Mouse (Mus musculus) liver, embryonic 14.5 days (tissue): ENCODE data around the gene Tefm. TPM values are rescaled to one million over a fixed set of nuclear protein-coding genes. Genes with fewer than 3 reads are reported as not detected.
"Not testable (repeated sequence)": the region's sequence is repeated elsewhere in the genome, so short reads cannot be mapped to it uniquely, and the experiment has no call there.

Source experiments
- ATAC-seq: fragments of 200-750 bp; cut with Nextera tagmentation; 2 replicates; pipeline ENCODE4 v1.8.0; 2017; ENCODE audit warnings: moderate number of reproducible peaks, mild to moderate bottlenecking, moderate library complexity; ENCODE audit not compliant: insufficient read depth
- DNase-seq, 3 experiments: peaks; one replicate each; pipeline ENCODE4 v3.0.0-alpha.2; 2012 to 2013; ENCODE audit warnings: low read depth in 3 of 3, low spot score in 3 of 3
- H3K27ac ChIP-seq: fragments of 300-500 bp; sonication (generic); 2 replicates; pipeline ENCODE4 v1.5.1; 2014; ENCODE audit warnings: moderate library complexity, mild to moderate bottlenecking, control low read depth, inconsistent platforms
- H3K27me3 ChIP-seq: fragments of 300-500 bp; sonication (generic); 2 replicates; pipeline ENCODE4 v1.6.1; 2014; ENCODE audit warnings: mild to moderate bottlenecking, low read length, moderate library complexity; ENCODE audit not compliant: control insufficient read depth, insufficient read depth
- H3K36me3 ChIP-seq: fragments of 300-500 bp; sonication (generic); replicated peaks from 2 replicates; pipeline ENCODE4 v1.6.1; 2014; ENCODE audit warnings: low read depth; ENCODE audit not compliant: control insufficient read depth, insufficient read depth
- H3K4me1 ChIP-seq, 2 experiments: fragments of 200-500 bp in 1 of 2; fragments of 300-500 bp in 1 of 2; sonication (generic) in 1 of 2; replicated peaks; 2 replicates each; pipeline ENCODE4 v1.6.1; 2012 to 2014; ENCODE audit warnings: antibody characterized with exemption in 1 of 2, inconsistent platforms in 1 of 2, low read length in 1 of 2; ENCODE audit not compliant: control insufficient read depth in 2 of 2, insufficient read depth in 2 of 2
- H3K4me2 ChIP-seq: fragments of 300-500 bp; sonication (generic); 2 replicates; pipeline ENCODE4 v1.6.1; 2014; ENCODE audit warnings: low read depth, mild to moderate bottlenecking, control low read depth, moderate library complexity
- H3K4me3 ChIP-seq, 2 experiments: fragments of 200-500 bp in 1 of 2; fragments of 300-500 bp in 1 of 2; sonication (generic) in 1 of 2; 2 replicates each; pipeline ENCODE4 v1.5.1; 2012 to 2014; ENCODE audit warnings: low read depth in 2 of 2, low read length in 2 of 2, mild to moderate bottlenecking in 2 of 2, control low read depth in 1 of 2, inconsistent platforms in 1 of 2, moderate library complexity in 1 of 2; ENCODE audit not compliant: insufficient read depth in 1 of 2
- H3K9ac ChIP-seq: fragments of 300-500 bp; sonication (generic); replicated peaks from 2 replicates; pipeline ENCODE4 v1.6.1; 2014; ENCODE audit warnings: mild to moderate bottlenecking, control low read depth, moderate library complexity
- H3K9me3 ChIP-seq: fragments of 300-500 bp; sonication (generic); 2 replicates; pipeline ENCODE4 v1.6.1; 2016; ENCODE audit warnings: low read length, mixed read lengths; ENCODE audit not compliant: control insufficient read depth
- CTCF ChIP-seq: IDR thresholded peaks from 2 replicates; pipeline ENCODE4 v1.5.1; 2016; ENCODE audit warnings: antibody characterized with exemption, low read depth, control low read depth
- EP300 ChIP-seq: IDR thresholded peaks from 2 replicates; pipeline ENCODE4 v1.6.1; 2016; ENCODE audit warnings: antibody characterized with exemption, low read depth
- WGBS: fragments of 180-500 bp; shearing (Covaris S2); extraction: QIAGEN DNeasy Blood & Tissue Kit; methylation state at CpG from one replicate; pipeline ENCODE4 v1.1.7; 2014; ENCODE audit not compliant: insufficient replicate concordance; 5-methylcytosine and 5-hydroxymethylcytosine counted together
- polyA plus RNA-seq, 2 experiments: library from polyadenylated mRNA; depleted of rRNA in 1 of 2; stranded (reverse) in 1 of 2; unstranded in 1 of 2; fragments of >200 nt; fragmentation: Nextera tagmentation in 1 of 2; extraction: Ambion mirVana in 1 of 2; gene quantifications; 2 replicates each; pipeline versions ENCODE4 v1.2.1 to v1.2.3; 2012 to 2014

Tefm gene
- polyA plus RNA-seq (2012; rRNA removed): 6.1 and 7.5 TPM in 2 replicates
- polyA plus RNA-seq (2014; fragmentation: Nextera tagmentation; extraction: Ambion mirVana): 12.5 and 14.2 TPM in 2 replicates

DNA sequence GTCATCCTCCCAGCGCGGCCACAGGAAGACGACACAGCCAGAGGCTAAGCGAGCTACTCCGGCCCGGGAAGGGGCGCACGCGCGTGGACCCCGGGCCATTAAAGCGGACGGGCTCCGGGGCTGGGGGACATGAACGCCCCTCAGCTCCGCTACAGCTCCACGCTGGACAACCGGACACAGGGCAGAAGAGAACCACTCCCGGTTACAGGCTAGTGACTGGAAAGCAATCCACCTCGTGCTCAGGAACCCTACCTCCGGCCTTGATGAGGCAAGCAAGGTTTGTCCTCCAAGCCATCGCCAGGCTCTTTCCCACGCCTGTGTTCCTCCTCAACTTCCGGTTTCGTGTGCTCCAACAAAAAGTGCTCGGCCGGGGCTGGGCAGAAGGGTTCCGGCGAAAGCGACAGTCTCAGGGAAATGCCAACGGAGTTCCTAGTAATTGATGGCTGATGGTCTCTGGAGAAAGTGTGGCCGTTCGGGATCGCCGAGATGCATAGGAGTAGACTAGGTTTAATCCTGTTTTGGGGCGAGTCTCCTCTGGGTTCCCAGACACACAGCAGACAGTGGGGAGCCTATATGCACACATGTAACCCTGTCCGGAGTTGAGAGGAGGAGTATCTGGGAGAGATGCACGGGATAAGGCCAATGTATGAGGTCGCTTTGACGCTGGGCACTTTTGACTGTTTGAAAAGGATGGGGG, at the start of gene Tefm:
Tefm (minus strand) TSS at position 351 of the 697 bp plus-strand sequence.
- Histone ChIP-seq H3K9ac (peak within 1 kb of the TSS; percentile 89), H3K9me3 (no peaks in the 10 kb centered on the region), H3K27ac (peak within 1 kb of the TSS; percentile 46), H3K36me3 (peaks cover 13% of the 10 kb centered on the region), H3K4me2 (peak within 1 kb of the TSS; percentile 95), H3K4me1 (peaks cover 7 to 18% of the 10 kb centered on the region in 2 experiments), H3K27me3 (no peaks in the 10 kb centered on the region), H3K4me3 (peak within 1 kb of the TSS; percentile 90 to 99)
- no peak for TF ChIP-seq EP300
- TF ChIP-seq CTCF: no peak
- ATAC-seq: peak; percentile 89
- peak; percentile 72 to 82 (median 75) for DNase-seq
- under 1% methylated on average over 40 of the region's 40 CpGs for WGBS

DNA sequence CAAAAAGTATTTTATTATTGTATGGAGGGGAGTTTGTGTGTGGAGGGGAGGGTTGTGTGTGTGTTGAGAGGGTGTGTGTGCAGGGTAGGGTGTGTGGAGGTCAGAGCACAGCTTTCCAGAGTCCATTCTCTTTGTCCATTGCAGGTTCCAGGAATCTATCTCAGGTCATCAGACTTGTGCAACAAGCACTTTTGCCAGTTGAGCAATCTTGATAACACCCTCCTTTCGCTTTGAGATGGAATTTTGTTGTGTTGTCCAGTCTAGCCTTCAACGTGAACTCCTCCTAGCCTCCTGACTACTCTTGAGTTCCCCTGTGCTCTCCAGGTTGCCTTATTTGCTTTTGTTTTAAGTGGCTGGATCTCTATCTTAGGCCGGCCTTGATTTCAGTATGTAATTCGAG, 48.3 kb upstream of the Tefm start:
- ATAC-seq (no peak), DNase-seq (peak in 1 of 3 experiments; percentile 19)
- H3K4me3 ChIP-seq: no peak overlapping the region
- no peaks in the 10 kb centered on the region for H3K4me1 ChIP-seq
- no peak overlapping the region for H3K27ac ChIP-seq
- H3K4me2 ChIP-seq: no peak overlapping the region
- H3K9ac ChIP-seq: no peak overlapping the region
- WGBS: 62% methylated on average over 4 of the region's 4 CpGs
- no peaks in the 10 kb centered on the region for H3K9me3 ChIP-seq
- H3K27me3 ChIP-seq: no peaks in the 10 kb centered on the region
- H3K36me3 ChIP-seq: no peaks in the 10 kb centered on the region
- TF ChIP-seq EP300 (no peak), CTCF (no peak)

DNA sequence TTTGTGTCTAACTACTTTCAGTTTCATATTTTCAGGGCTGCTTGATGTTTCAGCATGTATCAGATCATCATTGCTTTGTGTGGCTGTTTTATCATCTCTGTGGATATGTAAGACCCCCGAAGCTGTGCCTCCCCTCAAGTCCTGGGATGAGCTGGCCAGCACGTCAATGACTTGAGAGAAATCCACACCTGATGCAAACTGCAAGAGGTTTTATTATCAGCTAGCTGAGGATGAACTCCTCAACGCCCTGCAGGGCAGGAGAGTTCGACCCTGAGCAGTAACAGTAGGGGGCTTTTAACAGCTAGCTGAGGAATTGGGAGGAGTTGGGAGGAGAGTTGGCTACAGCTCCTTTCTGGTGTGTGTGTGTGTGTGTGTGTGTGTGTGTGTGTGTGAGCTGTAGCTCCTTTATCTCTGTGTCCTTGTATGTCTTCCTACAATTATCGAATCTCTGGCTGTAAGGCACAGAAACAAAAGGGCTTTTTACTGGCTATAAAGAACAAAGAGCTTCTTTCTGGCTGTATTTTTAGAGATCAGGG, 43.5 kb upstream of the Tefm start:
- DNase-seq, ATAC-seq, H3K4me1 ChIP-seq, H3K27me3 ChIP-seq, H3K9me3 ChIP-seq, H3K27ac ChIP-seq, H3K4me3 ChIP-seq, H3K36me3 ChIP-seq, H3K9ac ChIP-seq: not testable (repeated sequence)
- peak overlapping the region; percentile 15; the same call in 1 of the 2 replicates for H3K4me2 ChIP-seq
- WGBS: 67% methylated on average over 5 of the region's 5 CpGs

DNA sequence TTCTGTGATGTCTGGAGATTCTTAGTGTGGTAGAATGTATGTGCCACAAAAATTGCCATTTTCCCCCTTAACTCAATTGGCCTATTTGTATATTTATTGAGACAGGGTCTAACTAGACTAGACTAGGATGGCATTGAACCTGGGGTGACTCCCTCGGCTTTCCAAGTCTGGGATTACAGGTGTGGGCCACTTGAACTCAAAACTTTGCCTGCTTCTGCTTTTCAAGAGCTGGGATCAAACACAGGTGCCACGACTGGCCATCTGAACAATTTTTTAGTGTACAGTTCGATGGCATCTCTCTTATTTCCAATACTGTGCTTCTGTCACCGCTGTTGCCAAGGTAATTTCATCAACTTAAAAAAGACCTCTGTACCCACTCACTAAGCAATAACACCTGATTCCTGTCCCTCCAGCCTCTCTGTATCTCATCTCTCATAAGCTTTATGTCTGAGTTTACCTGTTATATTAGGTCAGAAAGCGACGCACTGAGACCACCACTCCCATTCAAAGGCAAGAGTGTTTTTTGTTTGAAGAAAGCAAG, 42.6 kb upstream of the Tefm start:
- no peaks in the 10 kb centered on the region for H3K9me3 ChIP-seq
- peak overlapping the region; percentile 83 for H3K4me2 ChIP-seq
- H3K4me1 ChIP-seq: 0 out of 4 replicates have a peak, but pooled peaks cover 0 to 3% of the 10 kb centered on the region in 2 experiments
- WGBS: 74% methylated on average over 6 of the region's 6 CpGs
- TF ChIP-seq CTCF (no peak), EP300 (no peak)
- peak overlapping the region; percentile 68 to 79 for H3K4me3 ChIP-seq
- no peak for DNase-seq
- H3K27me3 ChIP-seq: no peaks in the 10 kb centered on the region
- H3K36me3 ChIP-seq: no peaks in the 10 kb centered on the region
- H3K9ac ChIP-seq: peak overlapping the region; percentile 85
- no peak for ATAC-seq
- no peak overlapping the region for H3K27ac ChIP-seq

DNA sequence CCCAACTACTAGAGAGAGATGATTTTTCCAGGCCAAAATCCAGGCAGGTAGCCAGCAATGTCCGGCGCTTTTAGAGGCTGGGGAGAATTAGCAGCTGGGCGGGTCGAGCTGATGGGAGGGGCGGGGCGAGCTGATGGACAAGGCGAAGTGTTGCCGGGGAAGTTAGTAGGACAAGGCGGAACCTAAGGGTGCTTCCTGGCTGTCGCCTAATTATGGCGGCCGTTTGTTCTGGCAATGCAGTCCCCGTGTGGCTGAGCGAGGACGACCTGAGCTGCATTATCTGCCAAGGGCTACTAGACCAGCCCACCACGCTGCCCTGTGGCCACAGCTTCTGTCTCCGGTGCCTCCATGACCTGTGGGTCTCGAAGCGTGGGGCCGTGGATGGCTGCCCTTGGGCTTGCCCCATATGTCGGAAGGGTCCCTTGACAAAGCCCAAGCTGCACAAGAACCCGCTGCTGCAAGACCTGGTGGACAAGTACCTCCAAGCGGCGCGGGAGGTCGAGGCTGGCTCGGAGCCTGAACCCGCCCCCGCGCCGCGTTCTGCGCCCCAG, 41.8 kb upstream of the Tefm start, which contains the start of gene Rnf135:
Rnf135 (plus strand) TSS at position 147 of the 551 bp plus-strand sequence.
- DNase-seq: peak; percentile 61 to 68 (median 67)
- no peak for TF ChIP-seq CTCF
- TF ChIP-seq EP300: no peak
- peak; percentile 92 for ATAC-seq
- no peaks in the 10 kb centered on the region for H3K27me3 ChIP-seq
- H3K9me3 ChIP-seq: no peaks in the 10 kb centered on the region
- H3K36me3 ChIP-seq: no peaks in the 10 kb centered on the region
- peak within 1 kb of the TSS; percentile 83 for H3K4me2 ChIP-seq
- peak within 1 kb of the TSS; percentile 68 to 79 for H3K4me3 ChIP-seq
- WGBS: under 1% methylated on average over 33 of the region's 33 CpGs
- peak within 1 kb of the TSS; percentile 52 for H3K27ac ChIP-seq
- H3K9ac ChIP-seq: peak within 1 kb of the TSS; percentile 85
- 0 out of 4 replicates have a peak, but pooled peaks cover 0 to 3% of the 10 kb centered on the region in 2 experiments for H3K4me1 ChIP-seq
